Mouse (Mus musculus) thymus, adult 2 months (tissue): Measurements from ENCODE around the gene Stox1.

Experiments
- CTCF ChIP-seq: fragments of 200-500 bp; IDR thresholded peaks from 2 replicates; pipeline ENCODE4 v1.5.1; 2012; ENCODE audit warnings: mild to moderate bottlenecking, control low read depth, low read length, moderate library complexity, borderline replicate concordance; ENCODE audit not compliant: control insufficient read depth, poor library complexity, insufficient read depth; ENCODE audit errors: extremely low read depth
- POLR2A ChIP-seq: fragments of 200-500 bp; IDR thresholded peaks from 2 replicates; pipeline ENCODE4 v1.6.1; 2012; ENCODE audit warnings: mild to moderate bottlenecking, low read length, control low read depth, moderate library complexity; ENCODE audit not compliant: control insufficient read depth, poor library complexity, insufficient read depth; ENCODE audit errors: extremely low read depth

GRCm38 (mm10) chr10:62669245-62669644 is 56.7 kb downstream of the Stox1 start:
- TF ChIP-seq CTCF = no peak
- TF ChIP-seq POLR2A = no peak
